Mouse (Mus musculus) layer of hippocampus, adult 18-20 months (tissue): ENCODE results near the gene Kiss1r. TPM values are rescaled to one million over a fixed set of nuclear protein-coding genes. Genes with fewer than 3 reads are reported as not detected.

Experiments
- DNase-seq, 2 experiments: peaks; one replicate each; pipeline ENCODE4 v3.0.0; 2022; ENCODE audit warnings: low spot score in 2 of 2
- total RNA-seq, 2 experiments: library from RNA; stranded (reverse); gene quantifications; 2 replicates each; pipeline ENCODE4 v1.2.3; 2021

Gene Kiss1r
- total RNA-seq, 2 experiments from 2014 or later = 6.7 to 7.8 TPM

GRCm38 (mm10) chr10:79897316-79898245 is 19.2 kb upstream of the Kiss1r start:
- DNase-seq = no peak

DNA sequence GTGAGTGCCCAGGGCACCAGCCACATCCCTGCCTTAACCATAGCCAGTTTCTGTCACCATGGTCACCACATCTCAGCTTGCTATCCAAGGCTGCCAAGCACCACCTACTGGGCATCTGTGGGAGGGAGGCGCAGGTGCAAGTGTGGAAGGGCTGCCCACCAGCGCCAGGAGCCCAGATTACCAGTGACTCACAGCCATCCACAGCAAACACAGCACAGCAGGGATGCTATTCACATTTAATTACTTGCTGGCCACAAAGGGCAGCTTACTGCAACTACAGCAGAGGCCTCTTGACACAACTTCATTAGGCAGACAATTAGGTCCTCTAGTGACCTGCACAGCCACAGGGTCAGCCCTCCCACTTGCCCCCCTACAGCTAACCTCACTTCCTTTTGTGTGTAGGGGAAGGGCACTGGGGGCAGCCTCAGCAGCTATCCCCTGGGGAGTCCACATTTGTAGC is 15.8 kb upstream of the Kiss1r start:
- DNase-seq = peak; percentile 80 to 87

- DNase-seq = no peak
Measured at GRCm38 (mm10) chr10:79906712-79907111, 10.1 kb upstream of the Kiss1r start.

GRCm38 (mm10) chr10:79907415-79907814 is 9.4 kb upstream of the Kiss1r start:
- DNase-seq = no peak

DNA sequence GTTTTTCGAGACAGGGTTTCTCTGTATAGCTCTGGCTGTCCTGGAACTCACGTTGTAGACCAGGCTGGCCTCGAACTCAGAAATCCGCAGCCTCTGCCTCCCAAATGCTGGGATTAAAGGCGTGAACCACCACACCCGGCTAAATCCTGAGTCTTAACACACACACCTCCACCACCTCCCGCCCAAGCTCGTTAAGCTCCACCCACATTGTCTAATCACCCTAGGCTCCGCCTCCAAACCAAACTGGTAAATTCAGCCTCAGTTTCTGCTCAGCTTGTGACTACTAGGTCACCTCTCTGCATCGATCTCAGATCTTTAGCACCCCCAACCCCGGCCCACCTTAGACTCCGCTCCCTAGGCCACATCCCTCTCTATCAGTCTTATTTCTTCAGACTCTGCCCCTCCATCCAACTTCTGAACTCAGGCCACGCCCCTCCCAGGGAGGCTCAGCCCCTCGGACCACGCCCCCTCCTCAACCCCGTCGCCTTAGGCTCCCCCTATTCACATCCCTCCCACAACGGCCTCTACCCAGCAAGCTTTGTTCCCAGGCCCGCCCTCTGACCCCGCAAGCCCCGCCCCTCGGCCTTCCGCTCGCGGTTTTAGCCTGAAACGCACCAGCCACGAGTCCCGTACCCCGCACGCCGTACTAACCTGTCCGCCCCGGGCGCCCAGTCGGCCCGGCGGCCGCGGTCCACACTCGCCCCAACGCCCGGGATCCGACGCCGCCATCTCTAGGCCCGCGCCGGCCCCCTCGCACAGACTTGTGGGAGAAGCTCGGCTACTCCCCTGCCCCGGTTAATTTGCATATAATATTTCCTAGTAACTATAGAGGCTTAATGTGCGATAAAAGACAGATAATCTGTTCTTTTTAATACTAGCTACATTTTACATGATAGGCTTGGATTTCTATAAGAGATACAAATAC is 8.3 kb upstream of the Kiss1r start, which contains the start of gene Med16:
TSS of gene Med16 (minus strand) at position 757 of the 925 bp plus-strand sequence.
- DNase-seq = peak; percentile 94 to 96

DNA sequence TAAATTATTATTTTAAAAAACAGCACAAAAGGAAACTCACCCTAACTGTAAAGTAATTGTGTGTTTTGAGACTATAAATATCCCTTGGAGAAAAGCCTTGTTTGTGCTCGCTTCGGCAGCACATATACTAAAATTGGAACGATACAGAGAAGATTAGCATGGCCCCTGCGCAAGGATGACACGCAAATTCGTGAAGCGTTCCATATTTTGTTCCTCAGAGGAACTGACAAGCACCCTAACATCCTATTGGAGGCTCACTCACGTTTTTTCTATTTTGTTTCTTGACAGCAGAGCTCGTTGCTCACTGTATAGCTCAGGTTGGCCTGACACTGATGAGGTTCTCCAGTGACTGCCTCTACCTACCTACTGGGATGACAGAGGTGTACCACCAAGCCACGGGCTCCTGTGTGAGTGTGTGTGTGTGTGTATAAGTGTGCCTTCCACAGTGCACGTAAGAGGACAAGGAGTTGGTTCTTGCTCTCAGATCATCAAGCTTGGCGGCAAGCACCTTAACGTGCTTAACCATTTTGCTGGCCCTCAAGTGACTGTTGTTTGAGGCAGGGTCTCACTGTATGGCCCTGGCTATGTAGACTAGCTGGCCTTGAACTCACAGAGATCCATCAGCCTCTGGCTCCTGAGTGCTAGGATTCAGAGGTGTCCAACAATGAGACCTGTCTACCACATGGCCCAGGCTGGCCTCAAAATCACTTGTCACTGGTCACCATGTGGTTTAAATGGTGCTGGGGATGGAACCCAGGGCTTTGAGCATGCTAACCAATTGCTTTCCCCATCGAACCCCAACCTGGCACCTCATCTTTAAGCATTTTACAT is 7.5 kb upstream of the Kiss1r start:
- DNase-seq = peak; percentile 45 to 80

DNA sequence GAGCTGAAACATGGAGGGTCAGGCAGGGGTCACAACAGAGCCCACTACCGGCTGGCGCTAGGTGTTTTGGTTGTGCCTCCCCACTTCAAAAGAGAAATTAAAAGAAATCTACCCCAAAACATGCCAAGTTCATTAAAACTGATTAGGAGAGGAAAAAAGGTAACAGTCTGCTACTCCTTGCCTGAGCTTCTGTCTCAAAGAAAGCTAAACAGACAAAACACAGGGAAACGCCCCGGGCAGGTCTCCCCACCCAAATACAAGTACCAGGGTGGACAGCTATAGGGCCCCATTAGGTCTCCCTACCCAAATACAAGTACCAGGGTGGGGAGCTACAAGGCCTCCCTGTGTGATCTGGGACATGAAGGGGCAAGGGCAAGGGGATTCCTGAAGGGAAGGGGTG is 6.2 kb upstream of the Kiss1r start, which contains the start of gene Gm26602:
TSS of gene Gm26602 (plus strand) at position 301 of the 400 bp plus-strand sequence.
- no peak for DNase-seq

DNA sequence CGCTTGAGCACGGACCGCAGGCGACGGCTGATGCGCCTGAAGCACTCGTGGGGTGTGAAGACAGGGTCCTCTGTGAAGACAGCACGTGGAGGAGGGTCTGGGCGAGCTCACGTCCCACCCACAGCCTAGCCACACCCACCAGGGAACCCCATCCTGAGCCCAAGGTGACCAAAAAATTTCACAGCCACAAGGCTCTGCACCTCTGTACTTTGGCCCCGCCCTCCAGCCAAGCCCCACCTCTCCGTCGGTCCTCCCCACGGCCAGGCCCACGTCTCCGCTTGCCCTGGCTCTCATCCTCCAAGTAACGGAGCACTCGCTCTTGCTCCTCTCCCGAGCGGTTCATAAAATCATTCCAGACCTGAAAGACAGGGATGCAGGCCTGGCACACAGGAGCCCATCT is 4.4 kb upstream of the Kiss1r start:
- DNase-seq = no peak

DNA sequence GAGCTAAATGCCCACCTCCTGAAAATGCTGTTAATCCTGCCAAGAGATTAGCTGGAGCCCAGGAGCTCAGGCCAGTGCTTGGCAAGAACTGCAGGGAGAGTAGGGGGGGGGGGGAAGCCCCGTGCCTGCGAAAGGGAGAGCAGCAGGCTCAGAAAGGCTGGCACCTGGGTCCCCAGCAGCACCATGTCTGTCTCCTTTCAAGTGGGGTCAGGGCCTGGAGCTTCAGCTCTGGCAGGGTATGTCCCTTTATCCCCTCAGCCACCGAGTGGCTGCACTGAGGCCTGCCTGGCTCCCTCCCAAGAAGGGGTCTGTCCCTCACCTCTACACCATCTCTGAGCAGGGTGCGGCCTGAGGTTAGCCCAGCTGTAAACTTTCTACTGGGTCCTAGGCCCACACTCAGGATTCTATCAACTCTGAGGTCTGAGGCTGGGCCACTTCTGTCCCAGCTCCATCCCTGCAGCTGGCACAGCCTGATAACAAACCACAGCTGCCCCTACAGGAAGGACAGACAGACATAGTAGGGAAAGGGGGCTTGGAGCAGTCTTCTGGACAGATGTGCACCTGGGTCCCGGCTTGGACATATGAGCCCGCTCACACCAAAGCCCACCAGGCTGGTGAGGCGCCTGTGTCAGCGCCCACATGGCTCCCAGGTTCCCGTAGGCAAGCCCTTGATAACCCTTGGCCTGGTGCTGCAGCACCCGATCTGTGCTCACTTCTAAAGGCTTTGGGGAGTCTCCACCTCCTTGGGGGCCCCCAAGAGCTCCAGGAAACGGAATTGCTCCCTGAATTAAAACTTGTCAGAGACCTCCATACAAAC is 2.4 kb upstream of the Kiss1r start:
- no peak for DNase-seq

DNA sequence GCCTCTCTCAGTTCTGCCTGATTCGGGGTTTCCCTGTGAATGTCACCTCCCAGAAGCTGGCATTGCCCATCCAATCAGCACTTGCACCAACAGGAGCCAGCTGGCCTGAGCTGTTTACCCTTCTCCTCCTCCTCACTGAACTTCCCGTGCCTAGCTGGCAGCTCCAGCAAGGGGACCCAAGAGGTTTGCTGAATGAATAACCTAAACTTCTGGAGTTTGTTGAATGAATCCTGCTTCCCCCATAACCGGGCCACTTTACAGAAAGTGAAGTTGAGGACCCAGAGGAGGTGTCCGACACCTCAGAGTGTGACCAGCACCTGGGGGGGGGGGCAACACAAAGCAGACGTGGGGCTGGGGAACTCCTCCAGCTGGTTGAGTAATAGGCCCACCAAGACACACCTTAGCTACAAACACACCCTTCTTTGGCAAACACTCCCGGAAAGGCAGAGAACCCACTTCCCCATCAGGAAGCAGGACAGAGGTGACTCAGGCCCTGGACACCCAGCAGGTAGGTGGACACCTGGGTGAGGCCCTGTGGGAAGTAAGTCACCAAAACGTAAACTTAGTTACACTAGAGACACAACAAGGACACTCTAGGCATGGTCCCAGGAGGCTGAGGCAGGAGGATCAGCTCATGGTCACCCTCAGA is 1.7 kb upstream of the Kiss1r start:
- DNase-seq = no peak

GRCm38 (mm10) chr10:79916081-79916480 is 690 bp upstream of the Kiss1r start:
- peak in 1 of 2 experiments; percentile 43 for DNase-seq

DNA sequence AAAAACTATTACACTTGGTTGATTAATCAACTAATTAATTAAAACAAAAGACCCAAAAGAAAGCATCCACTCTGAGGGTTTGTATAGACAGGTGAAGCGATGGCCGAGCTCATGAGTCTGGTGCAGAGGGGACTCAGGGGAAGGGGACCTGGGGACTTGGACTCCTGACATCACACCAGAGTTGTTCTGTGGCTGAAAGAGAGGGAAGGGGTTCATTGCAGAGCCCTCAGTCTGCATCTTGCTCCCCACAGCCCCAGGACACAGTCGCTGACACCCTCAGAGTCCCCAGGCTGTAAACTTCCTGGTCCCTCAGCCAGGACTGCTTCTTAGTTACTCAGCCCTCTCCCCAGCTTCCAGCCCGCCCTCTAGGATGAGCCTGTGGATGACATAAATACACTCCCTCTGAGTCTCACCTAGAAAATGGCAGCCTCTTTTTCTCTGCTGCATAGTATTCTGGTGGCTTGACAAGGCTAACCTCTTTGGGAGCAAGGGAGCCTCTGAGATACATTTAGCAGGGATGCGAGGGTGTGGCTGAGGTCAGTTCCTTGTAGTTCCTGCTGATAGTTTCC is 845 bp downstream of the Kiss1r start:
- DNase-seq = no peak

DNA sequence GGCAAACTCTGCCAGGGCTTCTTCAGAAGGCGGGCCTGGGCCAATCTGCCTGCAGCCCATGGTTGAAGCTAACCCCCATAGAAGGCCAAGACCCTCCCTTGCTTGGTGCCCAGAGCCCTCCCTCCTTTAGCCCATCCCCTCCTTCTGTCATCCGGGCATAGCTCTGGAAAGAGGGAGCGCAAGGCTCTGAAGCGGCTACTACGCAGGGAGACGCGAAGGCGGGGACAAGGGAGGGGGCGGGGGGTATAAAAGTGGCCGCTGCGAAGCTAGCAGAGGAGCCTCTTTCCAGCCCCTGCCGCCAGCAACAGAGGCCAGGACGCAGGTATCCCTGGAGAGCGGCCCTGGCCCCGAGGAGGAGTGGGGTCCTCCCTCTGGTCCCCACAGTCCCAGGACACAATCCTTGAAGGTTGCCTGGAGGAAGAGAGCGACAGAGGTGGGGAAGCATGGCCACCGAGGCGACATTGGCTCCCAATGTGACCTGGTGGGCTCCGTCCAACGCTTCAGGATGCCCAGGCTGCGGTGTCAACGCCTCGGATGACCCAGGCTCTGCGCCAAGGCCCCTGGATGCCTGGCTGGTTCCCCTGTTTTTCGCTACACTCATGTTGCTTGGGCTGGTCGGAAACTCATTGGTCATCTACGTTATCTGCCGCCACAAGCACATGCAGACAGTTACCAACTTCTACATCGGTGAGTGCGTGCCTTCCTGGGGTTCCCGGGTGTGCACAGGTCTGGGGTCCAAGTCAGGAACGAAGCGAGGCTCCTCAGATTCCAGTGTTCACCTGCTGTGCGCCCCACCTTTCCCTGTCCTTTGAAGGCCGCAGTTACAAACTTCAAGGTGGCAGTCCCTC is 1.7 kb downstream of the Kiss1r start:
- DNase-seq = no peak

- no peak for DNase-seq
Measured at GRCm38 (mm10) chr10:79919251-79919849, 2.6 kb downstream of the Kiss1r start.

GRCm38 (mm10) chr10:79920056-79920890 is 3.5 kb downstream of the Kiss1r start:
- no peak for DNase-seq

- DNase-seq = no peak
Measured at GRCm38 (mm10) chr10:79920958-79921535, 4.3 kb downstream of the Kiss1r start, which contains the start of gene R3hdm4. TSS of gene R3hdm4 (minus strand) at chr10:79921208.
